Mouse (Mus musculus) thymus, adult 2 months (tissue): ENCODE measurements around the gene Per2.

Source experiments
- CTCF ChIP-seq: fragments of 200-500 bp; IDR thresholded peaks from 2 replicates; pipeline ENCODE4 v1.5.1; 2012; ENCODE audit warnings: mild to moderate bottlenecking, control low read depth, low read length, moderate library complexity, borderline replicate concordance; ENCODE audit not compliant: control insufficient read depth, poor library complexity, insufficient read depth; ENCODE audit errors: extremely low read depth
- POLR2A ChIP-seq: fragments of 200-500 bp; IDR thresholded peaks from 2 replicates; pipeline ENCODE4 v1.6.1; 2012; ENCODE audit warnings: mild to moderate bottlenecking, low read length, control low read depth, moderate library complexity; ENCODE audit not compliant: control insufficient read depth, poor library complexity, insufficient read depth; ENCODE audit errors: extremely low read depth

- TF ChIP-seq CTCF, result no peak
- no peak for TF ChIP-seq POLR2A
Observed at GRCm38 (mm10) chr1:91456301-91456801, 2.8 kb downstream of the Per2 start.
